Mouse (Mus musculus) thymus, adult 2 months (tissue): ENCODE measurements at regions not wholly inside any gene's neighbourhood (a gene's known extent, or its start where the extent isn't known, plus 50 kb on each side); places are given as distances from the start of the nearest gene placed in this dataset.

ENCODE experiments used
- CTCF ChIP-seq: fragments of 200-500 bp; IDR thresholded peaks from 2 replicates; pipeline ENCODE4 v1.5.1; 2012; ENCODE audit warnings: mild to moderate bottlenecking, control low read depth, low read length, moderate library complexity, borderline replicate concordance; ENCODE audit not compliant: control insufficient read depth, poor library complexity, insufficient read depth; ENCODE audit errors: extremely low read depth
- POLR2A ChIP-seq: fragments of 200-500 bp; IDR thresholded peaks from 2 replicates; pipeline ENCODE4 v1.6.1; 2012; ENCODE audit warnings: mild to moderate bottlenecking, low read length, control low read depth, moderate library complexity; ENCODE audit not compliant: control insufficient read depth, poor library complexity, insufficient read depth; ENCODE audit errors: extremely low read depth

DNA sequence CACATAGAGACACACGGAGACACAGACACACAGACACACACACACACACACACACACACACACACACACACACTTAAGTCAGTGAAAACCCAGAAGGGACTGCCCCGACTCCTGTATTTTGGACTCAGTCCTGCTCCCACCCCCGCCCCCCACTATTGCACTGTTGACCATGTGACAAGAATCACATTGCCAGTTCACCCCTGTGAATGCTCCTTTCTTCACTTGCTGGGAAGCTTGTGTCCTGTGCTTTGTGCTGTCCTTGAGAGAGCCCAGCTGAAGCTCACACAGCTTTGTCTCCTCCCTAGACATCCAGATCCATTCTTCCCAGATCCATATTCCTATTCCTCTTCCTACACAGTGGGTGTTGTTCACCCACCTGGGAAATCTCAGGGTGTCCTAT lies 400.0 kb downstream of the Cdh26 start:
- TF ChIP-seq CTCF (no peak), POLR2A (no peak)
